Comparison of ENCODE assay signal across 8 mouse cellular contexts in genomic region chr6:124738511-124739023, GRCm38 (mm10). TPM values are rescaled to one million over a fixed set of nuclear protein-coding genes. Genes with fewer than 3 reads are reported as not detected.
DNase-seq lines count a peak whose midpoint lies in the region; ATAC-seq lines count a peak whose summit lies in the region.

Gene Ptpn6, minus strand, starts transcription at chr6:124738714.

- peak; percentile 16 for ATAC-seq in embryonic facial prominence, embryonic 12.5 days (ENCODE audit: insufficient number of reproducible peaks, insufficient read depth, low FRiP score, low TSS enrichment)
- peak; percentile 88 for ATAC-seq in intestine, embryonic 16.5 days
- peak; percentile 61 for ATAC-seq in liver, embryonic 16.5 days (ENCODE audit: low read depth)
- no peak for ATAC-seq in neural tube, embryonic 12.5 days (ENCODE audit: low FRiP score, low read depth)

- H3K27me3 ChIP-seq in embryonic facial prominence, embryonic 12.5 days, result no peaks in the 10 kb centered on the region
- no peaks in the 10 kb centered on the region for H3K27me3 ChIP-seq in intestine, embryonic 16.5 days (replicated peaks; ENCODE audit: control insufficient read depth, insufficient read depth, low read length)
- no peaks in the 10 kb centered on the region for H3K27me3 ChIP-seq in liver, embryonic 16.5 days (ENCODE audit: control insufficient read depth, insufficient read depth, low read depth, low read length)
- H3K27me3 ChIP-seq in neural tube, embryonic 12.5 days (replicated peaks), result no peaks in the 10 kb centered on the region

- peaks cover 22% of the 10 kb centered on the region for H3K4me1 ChIP-seq in embryonic facial prominence, embryonic 12.5 days
- peaks cover 20% of the 10 kb centered on the region for H3K4me1 ChIP-seq in intestine, embryonic 16.5 days (ENCODE audit: control insufficient read depth, insufficient read depth, low read length)
- H3K4me1 ChIP-seq in liver, embryonic 16.5 days (ENCODE audit: control insufficient read depth, low read depth, low read length), result peaks cover 30% of the 10 kb centered on the region
- peaks cover 26% of the 10 kb centered on the region for H3K4me1 ChIP-seq in neural tube, embryonic 12.5 days

- DNase-seq in retina, embryonic 14.5 days (ENCODE audit: low spot score), result peak; percentile 26
- no peak for DNase-seq in retina, postnatal 1 day
- no peak for DNase-seq in cerebellum, postnatal 25 days
- no peak for DNase-seq in gastrocnemius, adult 8-10 months (ENCODE audit: low spot score in 2 of 2)

- H3K9me3 ChIP-seq in embryonic facial prominence, embryonic 12.5 days, result no peaks in the 10 kb centered on the region
- no peaks in the 10 kb centered on the region for H3K9me3 ChIP-seq in intestine, embryonic 16.5 days (ENCODE audit: control insufficient read depth, low read length)
- H3K9me3 ChIP-seq in liver, embryonic 16.5 days (replicated peaks; ENCODE audit: control insufficient read depth, low read length), result no peaks in the 10 kb centered on the region
- no peaks in the 10 kb centered on the region for H3K9me3 ChIP-seq in neural tube, embryonic 12.5 days

- H3K36me3 ChIP-seq in embryonic facial prominence, embryonic 12.5 days, result peaks cover 17% of the 10 kb centered on the region
- H3K36me3 ChIP-seq in intestine, embryonic 16.5 days (ENCODE audit: control insufficient read depth, insufficient read depth, low read length), result peaks cover 8% of the 10 kb centered on the region; the same call in 1 of the 2 replicates
- H3K36me3 ChIP-seq in liver, embryonic 16.5 days (ENCODE audit: control insufficient read depth, insufficient read depth), result no peaks in the 10 kb centered on the region
- H3K36me3 ChIP-seq in neural tube, embryonic 12.5 days, result peaks cover 10% of the 10 kb centered on the region

- 24% methylated on average over 15 of the region's 15 CpGs for WGBS in embryonic facial prominence, embryonic 12.5 days
- 16% methylated on average over 15 of the region's 15 CpGs for WGBS in intestine, embryonic 16.5 days
- WGBS in liver, embryonic 16.5 days (ENCODE audit: insufficient replicate concordance), result 21% methylated on average over 15 of the region's 15 CpGs
- WGBS in neural tube, embryonic 12.5 days, result 26% methylated on average over 15 of the region's 15 CpGs

- H3K27ac ChIP-seq in embryonic facial prominence, embryonic 12.5 days, result peak within 1 kb of the TSS; percentile 100
- peak within 1 kb of the TSS; percentile 99 for H3K27ac ChIP-seq in intestine, embryonic 16.5 days (ENCODE audit: low read length)
- H3K27ac ChIP-seq in liver, embryonic 16.5 days (ENCODE audit: low read length), result peak within 1 kb of the TSS; percentile 96
- H3K27ac ChIP-seq in neural tube, embryonic 12.5 days, result no peak within 1 kb of the TSS

- H3K9ac ChIP-seq in embryonic facial prominence, embryonic 12.5 days, result peak within 1 kb of the TSS; percentile 27; the same call in 1 of the 2 replicates
- H3K9ac ChIP-seq in intestine, embryonic 16.5 days (ENCODE audit: low read depth, low read length), result peak within 1 kb of the TSS; percentile 55
- H3K9ac ChIP-seq in liver, embryonic 16.5 days (ENCODE audit: low read depth, low read length), result peak within 1 kb of the TSS; percentile 75
- H3K9ac ChIP-seq in neural tube, embryonic 12.5 days, result no peak within 1 kb of the TSS

- H3K4me2 ChIP-seq in embryonic facial prominence, embryonic 12.5 days (replicated peaks), result peak within 1 kb of the TSS; percentile 77
- H3K4me2 ChIP-seq in intestine, embryonic 16.5 days (ENCODE audit: low read depth, low read length), result peak within 1 kb of the TSS; percentile 49
- peak within 1 kb of the TSS; percentile 95 for H3K4me2 ChIP-seq in liver, embryonic 16.5 days (ENCODE audit: low read depth, low read length)
- H3K4me2 ChIP-seq in neural tube, embryonic 12.5 days (replicated peaks), result peak within 1 kb of the TSS; percentile 77; the same call in 1 of the 2 replicates

- H3K4me3 ChIP-seq in embryonic facial prominence, embryonic 12.5 days, result no peak within 1 kb of the TSS
- H3K4me3 ChIP-seq in intestine, embryonic 16.5 days (ENCODE audit: low read length), result peak within 1 kb of the TSS; percentile 32
- peak within 1 kb of the TSS; percentile 37 for H3K4me3 ChIP-seq in liver, embryonic 16.5 days (ENCODE audit: low read depth, low read length)
- no peak within 1 kb of the TSS for H3K4me3 ChIP-seq in neural tube, embryonic 12.5 days

RNA-seq across cellular contexts. Expression of gene Ptpn6, which starts in this region (rescaled TPM):
- polyA plus RNA-seq in embryonic facial prominence, embryonic 12.5 days (2016; fragmentation: Nextera tagmentation; extraction: Ambion mirVana), result 6.7 TPM in 2 replicates
- 20.4 and 22.5 TPM in 2 replicates for polyA plus RNA-seq in intestine, embryonic 16.5 days (2015; fragmentation: Nextera tagmentation; extraction: Ambion mirVana)
- 38.2 and 38.3 TPM in 2 replicates for polyA plus RNA-seq in liver, embryonic 16.5 days (2015; fragmentation: Nextera tagmentation; extraction: Ambion mirVana)
- polyA plus RNA-seq in neural tube, embryonic 12.5 days (2016; fragmentation: Nextera tagmentation; extraction: Ambion mirVana), result 4.8 and 6.6 TPM in 2 replicates
- 1 to 10 TPM in 3 of 4 experiments, under 1 TPM in 1; 0.80 to 2.0 (median 1.2) TPM for total RNA-seq in gastrocnemius, adult 8-10 months (2022)

Comparison
In these comparisons a context has a peak if more than half of its experiments do, and no peak if none do; other contexts are left out.
1. H3K4me3 ChIP-seq: peak in intestine, embryonic 16.5 days (single experiment) and liver, embryonic 16.5 days (single experiment); none in embryonic facial prominence, embryonic 12.5 days (single experiment) and neural tube, embryonic 12.5 days (single experiment).
2. Peak in every context shown above with its lines, with median percentiles within 50 percentile points of each other: H3K4me2 ChIP-seq.